Mouse (Mus musculus): ENCODE measurements around the gene Naaa.

The Naaa gene

DNA sequence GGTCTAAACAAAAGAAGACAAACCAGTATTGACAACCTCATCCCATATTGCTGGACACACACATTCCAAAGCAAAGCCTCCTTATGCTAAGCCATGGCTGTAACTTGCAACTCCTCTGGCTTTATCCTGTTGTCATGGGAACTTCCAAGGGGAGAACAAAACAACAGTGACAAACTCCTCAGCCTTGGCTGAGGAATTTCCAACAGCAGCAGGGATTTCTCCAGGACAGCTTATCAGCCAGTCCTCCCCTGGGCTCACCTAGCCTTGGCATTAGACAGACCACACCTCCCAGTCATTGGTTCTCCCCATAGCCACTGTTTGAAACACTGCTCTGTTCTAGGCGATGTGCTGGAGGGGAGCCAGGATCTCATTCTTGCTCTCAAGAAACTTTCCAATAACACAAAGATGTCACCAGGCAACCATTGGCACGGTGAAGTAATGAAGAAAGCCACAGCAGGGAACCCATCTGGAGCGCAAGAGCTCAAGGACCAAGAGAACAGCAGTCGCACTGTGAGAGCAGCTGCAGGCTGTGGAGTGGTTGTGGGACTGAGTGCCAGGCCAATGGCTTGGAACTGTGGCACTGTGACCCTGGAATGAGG lies 14.1 kb downstream of the Naaa start:
- peak; percentile 37 for DNase-seq (ENCODE audit: extremely low spot score)

DNA sequence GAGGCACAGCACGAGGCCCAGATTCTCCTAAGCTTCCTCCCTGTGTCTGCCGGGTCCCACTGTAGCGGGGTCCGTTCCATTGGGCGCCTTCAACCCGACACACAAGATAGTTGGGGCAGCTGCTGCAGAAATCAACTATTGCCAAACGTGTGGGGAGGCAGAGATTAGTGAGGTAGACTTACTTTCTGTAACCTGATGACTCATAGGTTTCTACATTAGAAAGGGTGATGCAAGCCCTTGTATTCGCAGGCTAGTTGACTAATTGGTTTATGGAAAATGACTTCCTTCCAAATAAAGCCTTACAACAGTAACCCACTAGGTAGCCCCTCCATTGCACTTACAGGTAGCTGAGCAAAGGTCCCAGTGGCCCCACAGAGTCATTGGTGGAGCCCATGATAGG lies 15.3 kb downstream of the Naaa start:
- DNase-seq (ENCODE audit: extremely low spot score) = no peak

DNA sequence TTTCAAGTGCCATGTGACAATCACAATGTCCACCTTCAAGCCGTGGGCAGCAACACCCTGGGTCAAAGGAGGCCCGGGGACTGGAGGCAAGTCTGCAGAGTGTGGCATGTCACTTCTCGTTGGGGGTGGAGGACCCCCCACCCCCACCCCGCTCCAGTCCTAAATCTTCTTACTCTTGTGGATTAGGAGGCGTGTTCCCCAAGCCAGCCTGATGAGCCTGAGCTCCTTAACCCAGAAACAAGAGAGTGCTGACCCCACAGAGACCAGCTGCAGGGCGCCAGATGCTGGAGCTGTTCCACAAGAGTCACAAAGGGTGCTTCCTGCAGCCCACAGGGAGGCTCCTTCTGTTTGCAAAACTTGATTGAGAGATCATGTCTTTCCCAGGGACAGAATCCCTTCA lies 21.8 kb downstream of the Naaa start, which contains the start of gene Ppef2:
Ppef2 (minus strand) TSS at position 61 of the 400 bp plus-strand sequence.
- DNase-seq (ENCODE audit: extremely low spot score) = peak; percentile 30

DNA sequence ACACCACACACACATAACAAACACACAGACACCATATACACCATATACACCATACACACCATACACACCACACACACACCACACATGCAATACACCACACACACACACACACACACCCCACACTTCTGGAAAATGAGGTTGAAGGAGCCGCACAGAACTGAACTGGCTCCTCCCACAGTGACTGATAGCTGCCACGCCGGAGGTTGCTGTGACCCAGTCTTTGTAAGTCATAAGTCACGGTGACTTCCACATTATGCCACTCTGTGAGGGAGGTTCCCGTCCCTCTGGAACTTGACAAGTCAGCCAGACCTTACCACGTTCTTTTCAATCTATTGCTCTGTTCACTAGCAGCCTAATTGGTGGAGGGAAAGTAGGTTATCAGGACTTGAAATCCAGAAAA lies 23.5 kb downstream of the Naaa start:
- no peak for DNase-seq (ENCODE audit: extremely low spot score)

DNA sequence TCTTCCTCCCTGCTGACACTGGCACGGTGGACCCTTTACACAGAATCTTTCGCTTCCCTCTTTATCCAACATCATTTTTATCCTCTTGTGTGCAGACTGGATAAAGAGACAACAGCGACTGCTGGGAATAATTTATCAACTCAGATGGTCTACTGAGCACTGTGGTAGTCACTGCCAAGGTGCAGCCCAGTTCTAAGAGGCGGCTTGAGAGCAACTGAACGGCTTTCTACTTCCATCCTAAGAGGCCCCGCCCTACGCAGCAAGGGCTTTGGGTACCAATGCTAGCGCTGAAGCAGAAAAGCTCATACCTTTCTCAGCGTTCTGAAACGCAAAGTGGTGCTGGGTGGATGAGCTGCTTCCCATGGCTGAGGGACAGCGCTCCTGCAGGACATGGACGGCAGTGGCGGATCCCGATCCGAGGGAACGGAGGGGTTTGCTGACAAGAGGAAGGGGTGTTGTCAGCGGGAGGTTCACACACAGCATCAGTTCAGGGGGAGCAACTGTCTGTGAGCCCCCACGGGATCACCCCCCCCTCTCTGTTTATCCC lies 25.1 kb downstream of the Naaa start:
- DNase-seq (ENCODE audit: extremely low spot score) = peak; percentile 52

DNA sequence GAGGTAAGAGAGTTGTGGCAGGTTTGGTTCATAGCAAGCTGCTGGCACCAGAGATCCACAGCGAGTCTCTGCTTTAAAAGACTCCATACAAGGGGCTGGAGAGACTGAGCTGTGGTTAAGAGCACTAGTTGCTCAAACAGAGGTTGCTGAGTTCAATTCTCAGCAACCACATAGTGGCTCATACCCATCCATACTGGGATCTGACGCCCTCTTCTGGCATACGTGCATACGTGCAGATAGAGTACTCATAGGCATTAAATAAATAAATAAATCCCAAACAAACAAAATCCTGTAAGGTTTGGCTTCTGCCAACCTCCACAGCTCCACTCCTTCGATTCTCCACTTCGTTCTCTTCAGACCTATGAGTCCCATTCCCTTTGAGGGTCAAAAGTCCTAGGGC lies 25.9 kb downstream of the Naaa start:
- no peak for DNase-seq (ENCODE audit: extremely low spot score)

DNA sequence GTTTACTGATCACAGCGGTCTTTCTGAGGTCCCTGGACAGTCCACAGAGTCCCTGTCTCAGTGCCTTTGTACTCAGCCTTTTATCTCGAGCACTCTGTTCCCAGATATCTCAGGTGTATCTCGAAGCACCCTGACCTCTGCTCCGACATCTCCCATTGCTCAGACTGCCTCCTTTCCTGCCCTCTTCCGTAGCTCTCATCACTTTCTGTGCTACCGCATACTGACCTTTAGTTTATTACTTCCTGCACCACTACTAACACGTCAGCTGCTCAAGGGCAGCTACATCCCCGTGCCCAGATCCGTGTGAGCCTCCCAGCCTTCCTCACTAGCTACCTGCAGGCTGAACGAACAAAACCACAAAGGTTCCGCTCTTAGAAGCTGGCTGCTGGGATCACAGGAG lies 29.4 kb downstream of the Naaa start:
- no peak for DNase-seq (ENCODE audit: extremely low spot score)

DNA sequence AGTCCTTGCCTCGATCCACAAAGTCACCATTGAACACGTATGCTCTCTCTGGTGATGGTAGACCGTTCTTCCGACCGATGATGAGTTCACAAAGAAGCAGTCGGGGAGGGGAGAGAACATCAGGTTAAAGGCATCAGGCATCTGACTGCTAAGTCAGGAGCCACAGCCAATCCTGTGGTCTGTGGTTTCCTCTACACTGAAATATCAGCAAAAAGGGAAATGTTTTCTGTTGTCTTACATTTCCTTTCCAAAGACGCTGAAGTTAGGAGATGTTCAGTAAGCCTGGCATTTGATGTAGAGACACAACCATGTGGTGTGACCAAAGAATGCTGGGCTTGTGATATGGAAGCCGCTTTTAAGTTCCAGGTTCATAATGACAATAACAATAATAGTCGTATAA lies 32.5 kb downstream of the Naaa start:
- DNase-seq (ENCODE audit: extremely low spot score) = no peak

DNA sequence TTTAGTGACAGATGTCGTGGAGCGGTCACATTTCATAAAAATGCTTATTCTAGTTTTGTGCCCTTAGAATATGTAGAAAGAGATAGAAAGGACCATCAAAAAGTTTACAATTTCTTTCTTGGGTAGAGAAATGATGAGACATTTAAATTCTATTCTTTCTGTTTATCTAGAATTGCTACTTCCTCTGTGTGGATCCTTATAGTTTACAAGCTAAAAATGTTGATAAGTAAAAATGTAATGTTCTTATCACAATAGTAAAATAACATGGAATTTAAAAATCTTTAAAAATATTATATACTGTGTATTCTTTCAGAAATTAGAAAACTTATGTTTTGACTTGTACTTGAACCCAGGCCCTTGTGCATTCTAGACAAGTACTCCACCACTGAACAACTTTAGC lies 33.1 kb downstream of the Naaa start:
- no peak for DNase-seq (ENCODE audit: extremely low spot score)

DNA sequence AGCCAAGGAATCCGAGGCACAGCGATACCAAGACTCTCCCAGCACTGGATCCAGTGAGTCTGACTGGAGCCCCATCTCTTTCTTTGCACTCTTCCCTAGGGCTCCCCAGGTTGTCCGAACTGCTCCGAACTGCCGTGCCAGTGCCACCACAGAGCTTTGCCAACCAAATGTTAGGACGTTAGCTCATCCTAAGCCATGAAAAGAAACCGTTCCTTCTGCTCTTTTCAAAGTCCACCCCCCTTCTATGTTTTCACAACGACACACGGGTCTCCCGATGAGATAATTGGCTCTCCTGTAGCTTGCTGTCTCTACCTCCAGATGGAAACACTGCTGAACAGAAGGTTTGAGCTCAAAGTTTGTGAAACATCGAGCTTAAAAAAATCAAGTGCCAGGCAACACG lies 37.2 kb downstream of the Naaa start:
- no peak for DNase-seq (ENCODE audit: extremely low spot score)

DNA sequence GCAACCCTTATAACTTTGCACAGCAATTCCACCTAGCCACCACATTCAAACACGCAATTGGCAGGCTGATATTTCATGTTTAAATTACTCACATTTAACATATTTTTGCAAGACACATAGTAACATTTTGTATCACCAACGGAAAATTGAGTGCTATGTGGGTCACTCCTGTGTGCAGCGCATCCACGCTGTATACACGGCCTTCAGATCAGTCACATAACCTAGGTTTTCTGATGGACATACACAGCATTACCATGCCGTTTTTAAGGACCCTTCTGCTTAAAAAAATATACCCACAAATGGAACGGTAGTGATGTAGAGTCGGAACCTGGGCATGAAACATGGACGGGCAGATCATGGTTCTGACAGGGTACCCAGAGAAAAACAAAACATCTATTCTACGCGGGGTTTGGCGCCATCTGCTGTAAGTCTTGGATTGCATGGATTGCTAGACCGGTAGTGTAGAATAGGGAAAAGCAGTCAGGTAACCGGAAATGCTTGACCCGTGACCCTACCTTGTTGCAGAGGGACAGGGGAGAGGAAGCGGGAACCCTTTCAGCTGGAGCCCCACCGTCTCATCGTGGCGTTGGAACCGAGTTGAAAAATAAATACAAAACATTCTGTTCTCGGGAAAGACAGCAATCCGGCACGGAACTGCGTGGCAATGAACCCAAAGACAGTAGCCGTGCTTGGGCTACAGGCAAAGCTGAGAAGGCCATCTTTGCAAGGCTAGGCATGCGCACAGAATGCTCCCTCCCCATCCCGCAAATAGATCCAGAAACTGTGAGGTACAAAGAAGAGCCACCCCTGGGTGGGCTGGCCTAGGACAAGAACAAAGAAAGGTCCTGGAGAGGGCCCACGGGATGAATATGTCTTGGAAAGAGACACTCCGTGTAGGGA lies 38.4 kb downstream of the Naaa start:
- peak; percentile 67 for DNase-seq (ENCODE audit: extremely low spot score)

DNA sequence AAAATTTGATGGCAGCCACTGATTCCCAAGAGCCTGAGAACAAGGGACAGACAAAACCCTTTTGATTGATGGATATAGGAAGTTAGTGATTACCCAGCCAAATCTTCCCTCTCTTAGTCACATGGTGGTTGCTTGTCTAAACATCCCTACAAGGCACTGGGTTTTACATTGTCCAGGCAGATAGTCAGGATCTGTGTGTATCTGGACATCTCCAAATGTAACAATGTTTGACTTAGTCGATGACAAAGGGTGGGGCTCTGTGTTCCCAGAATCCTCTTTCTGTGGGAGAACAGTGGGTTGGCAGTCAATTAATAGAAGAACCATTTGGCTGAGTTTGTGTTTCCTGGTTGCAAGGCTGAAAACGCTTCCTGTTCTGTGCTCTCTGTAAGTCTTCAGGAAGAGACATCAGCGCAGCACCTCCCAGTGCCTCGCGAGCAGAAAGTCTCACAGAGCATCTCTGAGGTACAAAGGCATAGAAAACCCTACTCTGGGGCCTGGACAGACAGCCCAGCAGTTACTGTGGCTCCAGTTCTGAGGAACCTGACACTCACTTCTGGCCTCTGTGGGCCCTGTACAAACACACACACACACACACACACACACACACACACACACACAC lies 42.9 kb downstream of the Naaa start:
- DNase-seq (ENCODE audit: extremely low spot score) = no peak

DNA sequence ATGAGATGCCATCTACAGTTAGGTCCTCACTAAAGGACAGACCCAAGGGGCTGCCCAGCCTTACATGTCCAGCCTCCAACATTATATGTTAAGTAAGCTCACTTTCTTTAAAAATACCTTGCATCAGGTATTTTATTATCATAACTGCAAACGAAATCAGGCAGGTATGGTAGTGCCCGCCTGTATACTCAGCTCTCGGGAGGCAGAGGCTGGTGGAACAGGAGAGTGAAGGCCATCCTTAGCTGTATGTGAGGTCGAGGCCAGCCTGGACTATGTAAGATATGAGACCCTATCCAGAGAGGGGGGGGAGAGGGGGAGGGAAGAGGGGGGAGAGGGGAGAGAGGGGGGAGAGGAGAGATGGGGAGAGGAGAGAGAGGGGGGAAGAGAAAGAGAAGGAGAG lies 44.6 kb downstream of the Naaa start:
- DNase-seq (ENCODE audit: extremely low spot score) = no peak

DNA sequence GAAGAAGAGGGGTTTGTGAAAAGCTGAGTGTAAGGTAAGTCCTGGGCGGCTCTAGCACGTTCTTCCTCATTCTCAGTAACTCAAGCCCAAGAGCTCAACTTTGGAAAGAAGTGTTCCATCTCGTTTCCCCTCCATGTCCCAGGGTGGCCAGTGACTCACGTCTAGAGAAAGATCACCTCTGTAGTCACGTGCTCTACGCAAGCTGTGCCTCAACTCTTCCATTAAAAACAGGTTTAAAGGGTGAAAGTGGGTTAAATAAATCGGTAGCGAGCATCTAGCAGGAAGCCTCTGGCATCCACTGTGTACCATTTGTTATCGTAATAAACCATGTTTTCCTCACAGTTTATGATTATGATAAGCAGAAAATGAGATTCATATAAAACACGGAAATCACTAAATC lies 46.1 kb downstream of the Naaa start:
- DNase-seq (ENCODE audit: extremely low spot score) = no peak

DNA sequence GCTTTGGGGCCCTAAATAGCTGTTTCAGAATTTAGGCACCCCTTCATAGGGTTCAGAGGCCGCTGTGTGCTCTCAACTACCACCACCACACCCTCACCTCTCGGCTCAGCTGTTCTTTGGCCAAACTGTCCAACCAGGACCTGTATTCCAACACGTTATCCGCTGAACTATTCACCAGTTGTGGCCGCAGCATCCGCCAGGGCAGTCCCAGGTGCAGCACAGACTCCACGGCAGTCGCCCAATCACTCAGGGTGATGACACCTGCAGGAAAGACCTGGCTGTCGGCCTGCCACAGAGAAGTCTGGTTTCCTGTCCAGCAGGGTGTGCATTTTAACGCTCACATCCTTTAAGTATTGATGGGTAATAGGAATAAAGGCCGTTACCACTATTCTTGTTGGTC lies 47.7 kb downstream of the Naaa start:
- no peak for DNase-seq (ENCODE audit: extremely low spot score)

DNA sequence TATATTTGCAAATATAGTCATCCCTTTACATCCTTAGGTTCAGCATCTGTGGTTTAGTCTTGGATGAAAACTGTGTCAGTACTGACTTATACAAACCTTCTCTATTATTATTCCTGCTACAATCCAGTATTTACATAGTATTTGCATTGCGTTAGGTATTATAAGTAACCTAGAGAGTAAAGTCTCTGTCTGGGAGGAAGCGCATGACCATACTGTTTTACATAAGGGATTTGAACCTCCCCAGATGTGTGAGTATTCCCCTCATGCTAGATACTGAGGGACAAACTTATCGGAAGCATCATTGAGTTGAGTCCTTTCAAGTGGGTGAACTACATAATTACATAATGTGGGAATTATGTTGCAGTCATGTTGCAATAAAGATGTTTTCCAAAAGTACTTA lies 48.5 kb downstream of the Naaa start:
- DNase-seq (ENCODE audit: extremely low spot score) = no peak

DNA sequence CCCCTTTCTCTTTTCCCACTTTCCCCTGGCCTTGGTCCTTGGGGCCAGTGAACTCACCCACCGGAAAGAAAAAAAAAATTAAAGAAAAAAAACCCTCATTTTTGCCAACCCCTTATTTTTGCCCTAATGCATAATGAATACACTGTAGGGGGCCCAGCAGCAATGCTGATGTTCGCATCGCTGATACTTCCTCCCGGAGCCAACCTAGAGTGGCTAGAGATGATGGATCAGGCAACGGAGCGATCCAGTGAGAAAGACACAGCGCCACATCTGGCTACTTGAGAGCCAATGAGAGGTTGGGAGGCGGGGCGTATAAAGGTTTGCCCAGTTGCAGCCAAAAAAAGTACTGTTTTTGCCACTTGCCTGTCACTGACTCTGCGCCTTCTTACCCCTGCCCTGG lies 49.2 kb downstream of the Naaa start:
- DNase-seq (ENCODE audit: extremely low spot score) = no peak

DNA sequence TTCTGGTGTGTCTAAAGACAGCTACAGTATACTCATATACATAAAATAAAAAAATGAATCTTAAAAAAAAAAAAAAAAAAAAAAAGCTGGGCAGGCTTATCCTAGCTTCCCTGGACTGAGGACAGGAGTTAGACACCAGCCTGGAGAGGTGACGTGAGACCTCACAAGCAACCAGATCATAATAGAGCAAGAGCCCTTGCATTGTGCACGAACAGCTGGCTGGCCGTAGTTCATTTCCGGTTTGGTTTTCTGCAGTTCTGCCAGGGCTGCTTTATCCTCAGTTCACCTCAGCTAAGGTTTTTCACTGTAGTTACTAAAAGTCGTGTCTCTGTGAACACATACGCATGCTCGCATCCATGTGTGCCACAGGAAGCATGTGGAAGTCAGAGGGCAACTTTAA lies 50.2 kb downstream of the Naaa start:
- DNase-seq (ENCODE audit: extremely low spot score) = no peak

DNA sequence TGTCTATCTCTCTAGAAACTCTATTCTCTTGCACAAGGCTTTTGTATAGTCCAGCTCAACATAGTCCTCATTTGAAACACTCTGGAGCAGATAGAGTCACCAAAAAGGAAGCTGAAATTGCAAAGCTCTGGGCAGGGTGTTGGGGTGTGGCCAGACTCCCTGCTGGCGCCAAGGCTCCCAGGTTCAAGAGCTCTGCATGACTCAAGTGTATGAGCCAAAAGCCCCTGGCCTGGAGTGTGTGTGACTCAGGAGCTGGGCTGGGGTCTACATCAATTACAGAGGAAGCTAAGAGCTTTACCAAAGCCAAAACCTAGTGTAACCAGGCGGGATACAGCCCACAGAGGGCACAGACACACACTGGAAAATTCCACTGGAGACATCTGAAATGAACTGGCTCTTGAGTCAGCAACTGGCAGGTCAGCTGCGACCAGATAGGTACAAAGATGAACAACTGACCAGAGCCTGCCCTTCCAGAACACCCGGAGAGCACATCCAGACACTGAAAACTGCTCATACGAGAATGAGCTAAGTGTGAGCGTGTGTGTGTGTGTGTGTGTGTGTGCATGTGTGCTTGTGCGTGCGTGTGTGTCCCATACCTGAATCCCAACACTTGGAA lies 57.6 kb downstream of the Naaa start:
- DNase-seq (ENCODE audit: extremely low spot score) = no peak

DNA sequence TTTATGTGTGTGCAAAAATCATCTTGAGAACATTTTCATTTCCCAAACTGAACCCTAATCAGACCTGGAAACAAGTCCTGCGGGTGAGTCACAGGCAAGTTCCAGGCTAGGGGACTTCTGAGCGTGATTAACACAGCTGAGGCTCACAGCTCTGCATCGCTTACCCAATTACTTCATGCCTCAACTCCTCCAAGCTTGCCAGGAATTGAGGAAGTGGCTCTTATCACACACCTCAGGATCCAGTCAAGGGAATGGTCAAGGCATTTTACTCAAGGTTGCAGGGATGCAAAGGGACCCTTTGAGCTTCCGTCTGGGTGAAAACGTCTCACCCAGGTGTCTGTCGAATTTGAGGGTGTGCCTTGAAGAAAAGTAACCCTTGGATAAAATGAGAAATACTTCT lies 58.1 kb downstream of the Naaa start:
- DNase-seq (ENCODE audit: extremely low spot score) = no peak

DNA sequence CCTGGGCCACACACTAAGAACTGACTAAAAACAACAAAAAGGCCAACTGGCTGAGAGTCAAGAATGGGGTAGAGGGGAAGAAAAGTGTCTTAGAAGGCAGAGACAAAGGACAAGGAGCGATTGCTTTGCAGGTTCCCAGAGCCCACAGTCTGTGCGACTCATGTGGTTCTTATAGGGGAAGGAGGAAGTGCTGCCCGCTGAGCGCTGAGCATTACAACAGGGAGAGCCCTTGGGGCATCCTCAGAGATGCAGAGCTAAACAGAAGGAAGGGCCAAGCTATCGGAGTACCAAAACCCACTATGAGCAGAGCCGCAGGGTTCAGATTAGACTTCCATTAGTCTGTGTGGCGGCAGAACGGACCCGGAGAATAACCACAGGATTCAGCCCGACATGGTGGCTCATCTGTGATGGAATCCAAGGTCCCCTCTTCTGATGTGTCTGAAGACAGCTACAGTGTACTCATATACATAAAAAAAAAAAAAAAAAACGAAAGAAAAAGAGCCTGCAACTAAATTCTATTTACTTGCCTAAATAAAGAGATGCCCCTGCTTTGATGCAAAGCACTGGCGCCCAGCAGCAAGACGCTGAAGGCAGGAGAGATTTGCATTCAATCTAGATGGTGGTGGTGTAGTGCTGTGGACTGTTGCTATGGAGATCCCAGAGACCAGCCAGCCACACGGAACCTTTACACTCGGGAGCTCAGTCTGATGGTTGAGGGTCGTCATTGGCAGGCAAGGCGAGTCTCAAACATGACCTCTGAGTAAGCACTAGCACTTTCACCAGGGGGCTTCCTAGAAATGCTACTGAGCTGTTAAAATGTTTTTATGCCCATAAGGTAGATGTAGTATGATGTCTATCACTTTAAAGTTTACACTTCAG lies 58.8 kb downstream of the Naaa start:
- DNase-seq (ENCODE audit: extremely low spot score) = no peak
